ENCODE assay signal across 8 mouse cellular contexts in the genomic region with DNA sequence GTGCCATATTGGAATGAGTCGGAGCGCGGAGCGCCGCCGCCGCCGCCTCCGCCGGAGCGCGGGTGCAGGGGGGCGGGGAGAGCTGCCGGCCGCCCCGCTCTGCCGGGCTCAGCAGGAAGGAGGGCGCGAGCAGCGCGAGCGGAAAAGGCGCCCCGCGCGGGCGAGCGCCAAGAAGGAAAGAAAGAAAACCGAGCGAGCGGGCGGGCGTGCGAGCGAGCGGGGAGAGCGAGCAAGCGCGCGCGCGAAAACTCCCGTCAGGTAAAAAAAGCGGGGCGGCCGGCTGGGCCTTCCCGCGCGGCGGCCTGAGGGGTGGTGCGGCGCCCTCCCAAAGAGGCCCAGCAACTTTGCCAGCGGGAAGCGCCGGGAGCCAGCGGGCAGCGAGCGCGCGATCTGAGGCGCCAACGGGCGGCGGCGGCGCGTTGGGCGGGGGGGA. TPM values are rescaled to one million over a fixed set of nuclear protein-coding genes. Genes with fewer than 3 reads are reported as not detected.
A peak's percentile ranks its signal among the peaks of the same experiment; 100 is the strongest.
DNase-seq lines count a peak whose midpoint lies in the region; ATAC-seq and TF ChIP-seq lines count a peak whose summit lies in the region.

No protein-coding gene starts in this region.

- H3K36me3 ChIP-seq in intestine, embryonic 14.5 days (ENCODE audit: control insufficient read depth, insufficient read depth, low read length): no peaks in the 10 kb centered on the region
- no peaks in the 10 kb centered on the region for H3K36me3 ChIP-seq in limb, embryonic 10.5 days
- H3K36me3 ChIP-seq in midbrain, embryonic 11.5 days (ENCODE audit: control insufficient read depth, insufficient read depth, low read length): no peaks in the 10 kb centered on the region
- no peaks in the 10 kb centered on the region for H3K36me3 ChIP-seq in small intestine, adult 2 months (ENCODE audit: control insufficient read depth, insufficient read depth, low read length)

- no peak for TF ChIP-seq CTCF in small intestine, adult 2 months (IDR thresholded peaks at IDR 0.05; ENCODE audit: extremely low read depth, insufficient read length, insufficient replicate concordance, low read depth, low read length)

- peak overlapping the region; percentile 80 for H3K9ac ChIP-seq in intestine, embryonic 14.5 days (ENCODE audit: low read length)
- peak overlapping the region; percentile 96 for H3K9ac ChIP-seq in midbrain, embryonic 11.5 days (ENCODE audit: low read length)

- peaks cover 15% of the 10 kb centered on the region for H3K27me3 ChIP-seq in intestine, embryonic 14.5 days (replicated peaks; ENCODE audit: control insufficient read depth, insufficient read depth, low read length)
- H3K27me3 ChIP-seq in limb, embryonic 10.5 days (ENCODE audit: low read depth, poor library complexity, severe bottlenecking): peaks cover 17% of the 10 kb centered on the region
- peaks cover 8% of the 10 kb centered on the region for H3K27me3 ChIP-seq in midbrain, embryonic 11.5 days (ENCODE audit: control insufficient read depth, insufficient read depth, low read length)
- peaks cover 5% of the 10 kb centered on the region; the same call in 1 of the 2 replicates for H3K27me3 ChIP-seq in small intestine, adult 2 months (ENCODE audit: control insufficient read depth, insufficient read depth, low read length)

- peak overlapping the region; percentile 73 for H3K4me3 ChIP-seq in intestine, embryonic 14.5 days (ENCODE audit: low read depth, low read length)
- H3K4me3 ChIP-seq in limb, embryonic 10.5 days: peak overlapping the region; percentile 90
- peak overlapping the region; percentile 89 for H3K4me3 ChIP-seq in midbrain, embryonic 11.5 days (ENCODE audit: low read depth, low read length)
- peak overlapping the region; percentile 89 for H3K4me3 ChIP-seq in small intestine, adult 2 months (ENCODE audit: low read depth, low read length)

- H3K27ac ChIP-seq in intestine, embryonic 14.5 days (ENCODE audit: low read depth): peak overlapping the region; percentile 89
- H3K27ac ChIP-seq in limb, embryonic 10.5 days: peak overlapping the region; percentile 96
- H3K27ac ChIP-seq in midbrain, embryonic 11.5 days (ENCODE audit: low read depth, low read length): peak overlapping the region; percentile 94
- H3K27ac ChIP-seq in small intestine, adult 2 months (ENCODE audit: insufficient read depth, low read depth, low read length): no peak overlapping the region

- H3K4me2 ChIP-seq in intestine, embryonic 14.5 days (ENCODE audit: low read length): peak overlapping the region; percentile 69
- peak overlapping the region; percentile 78 for H3K4me2 ChIP-seq in midbrain, embryonic 11.5 days

- H3K9me3 ChIP-seq in intestine, embryonic 14.5 days (ENCODE audit: control insufficient read depth, low read length): no peaks in the 10 kb centered on the region
- no peaks in the 10 kb centered on the region for H3K9me3 ChIP-seq in limb, embryonic 10.5 days (replicated peaks)
- no peaks in the 10 kb centered on the region for H3K9me3 ChIP-seq in midbrain, embryonic 11.5 days (ENCODE audit: control insufficient read depth, low read length)

- H3K4me1 ChIP-seq in intestine, embryonic 14.5 days (replicated peaks; ENCODE audit: control insufficient read depth, insufficient read depth, low read length): peaks cover 8% of the 10 kb centered on the region
- peaks cover 13% of the 10 kb centered on the region for H3K4me1 ChIP-seq in limb, embryonic 10.5 days
- peaks cover 4% of the 10 kb centered on the region for H3K4me1 ChIP-seq in midbrain, embryonic 11.5 days (ENCODE audit: control insufficient read depth, insufficient read depth, low read length)
- no peaks in the 10 kb centered on the region; the same call in 1 of the 2 replicates for H3K4me1 ChIP-seq in small intestine, adult 2 months (ENCODE audit: control insufficient read depth, insufficient read depth, insufficient read length, low read length)

- under 1% methylated on average over 64 of the region's 68 CpGs for WGBS in intestine, embryonic 14.5 days
- 0% methylated on average over 66 of the region's 68 CpGs for WGBS in limb, embryonic 10.5 days
- 0% methylated on average over 42 of the region's 68 CpGs for WGBS in midbrain, embryonic 11.5 days
- WGBS in small intestine, adult 2 months: under 1% methylated on average over 68 of the region's 68 CpGs

- no peak for TF ChIP-seq POLR2A in small intestine, adult 2 months (IDR thresholded peaks at IDR 0.05; ENCODE audit: low read depth, low read length)

- peak; percentile 74 for DNase-seq in kidney, adult 11 months
- DNase-seq in kidney, adult 9 months: no peak
- DNase-seq in embryo, embryonic 10 days (ENCODE audit: low spot score): peak; percentile 64
- peak; percentile 48 to 67 for DNase-seq in gastrocnemius, postnatal 4 days (ENCODE audit: low spot score in 2 of 2)
- peak; percentile 85 for DNase-seq in intestine, embryonic 14.5 days (ENCODE audit: low spot score)
- DNase-seq in limb, embryonic 10.5 days (ENCODE audit: low spot score): peak; percentile 86
- no peak for DNase-seq in midbrain, embryonic 11.5 days (ENCODE audit: low spot score, missing footprints)

- peak; percentile 86 for ATAC-seq in intestine, embryonic 14.5 days (replicated peaks; ENCODE audit: low FRiP score, low TSS enrichment, low read depth)
- ATAC-seq in midbrain, embryonic 11.5 days (ENCODE audit: low FRiP score): peak; percentile 85

RNA-seq across cellular contexts. Expression of gene Sfmbt1, which starts 1.0 kb away (rescaled TPM):
- total RNA-seq in gastrocnemius, postnatal 4 days (2021): 10 to 100 TPM; 15.1 to 16.8 TPM
- 12.6 and 14.9 TPM in 2 replicates for polyA plus RNA-seq in intestine, embryonic 14.5 days (2014; fragmentation: Nextera tagmentation; extraction: Ambion mirVana)
- polyA plus RNA-seq in limb, embryonic 10.5 days (2016; fragmentation: Nextera tagmentation; extraction: Ambion mirVana): 16.5 and 17.5 TPM in 2 replicates
- 22.0 and 24.5 TPM in 2 replicates for polyA plus RNA-seq in midbrain, embryonic 11.5 days (2014; fragmentation: Nextera tagmentation; extraction: Ambion mirVana)
- polyA plus RNA-seq in small intestine, adult 2 months (2012; rRNA removed): 0.28 and 0.62 TPM in 2 replicates

Comparison
In these comparisons a context has a peak if more than half of its experiments do, and no peak if none do; other contexts are left out.
1. DNase-seq: peak in kidney, adult 11 months (single experiment), embryo, embryonic 10 days (single experiment), gastrocnemius, postnatal 4 days (2 of 2), intestine, embryonic 14.5 days (single experiment) and limb, embryonic 10.5 days (single experiment); none in kidney, adult 9 months (single experiment) and midbrain, embryonic 11.5 days (single experiment).
2. Peak in every context shown above with its lines, with median percentiles within 50 percentile points of each other: H3K4me3 ChIP-seq.